Comparison of ENCODE assay signal across 10 mouse cellular contexts in genomic region chr9:22069881-22070553, GRCm38 (mm10). TPM values are rescaled to one million over a fixed set of nuclear protein-coding genes. Genes with fewer than 3 reads are reported as not detected.
A peak's percentile ranks its signal among the peaks of the same experiment; 100 is the strongest.
DNase-seq lines count a peak whose midpoint lies in the region; ATAC-seq and TF ChIP-seq lines count a peak whose summit lies in the region.
"Had no signal": no experiment of that assay in that cellular context is flagged by ENCODE, and none has a peak within 500 bp of the region (broad histone marks: within the 10 kb centered on the region; RNA-seq: fewer than 3 reads in every experiment).

No protein-coding gene starts in this region.

- peak overlapping the region; percentile 73 for H3K9ac ChIP-seq in heart, embryonic 13.5 days
- no peak overlapping the region for H3K9ac ChIP-seq in hindbrain, embryonic 11.5 days (ENCODE audit: low read depth, low read length)
- H3K9ac ChIP-seq in midbrain, embryonic 13.5 days (replicated peaks): peak overlapping the region; percentile 91

- peak overlapping the region; percentile 77 for H3K4me3 ChIP-seq in heart, embryonic 13.5 days
- peak overlapping the region; percentile 55 for H3K4me3 ChIP-seq in bone marrow macrophage, adult 2 months (ENCODE audit: insufficient read depth, low read length)
- peak overlapping the region; percentile 72 for H3K4me3 ChIP-seq in hindbrain, embryonic 11.5 days (ENCODE audit: low read depth, low read length)
- peak overlapping the region; percentile 82 for H3K4me3 ChIP-seq in midbrain, embryonic 13.5 days (replicated peaks)

- peak overlapping the region; percentile 99 for H3K27ac ChIP-seq in heart, embryonic 13.5 days (replicated peaks)
- H3K27ac ChIP-seq in bone marrow macrophage, adult 2 months (ENCODE audit: insufficient read depth, low read depth, low read length): no peak overlapping the region
- no peak overlapping the region for H3K27ac ChIP-seq in hindbrain, embryonic 11.5 days (ENCODE audit: low read depth, low read length)
- H3K27ac ChIP-seq in midbrain, embryonic 13.5 days: peak overlapping the region; percentile 96; the same call in 1 of the 2 replicates

- no peaks in the 10 kb centered on the region for H3K27me3 ChIP-seq in heart, embryonic 13.5 days (replicated peaks)
- H3K27me3 ChIP-seq in hindbrain, embryonic 11.5 days (ENCODE audit: control insufficient read depth, insufficient read depth, low read length): no peaks in the 10 kb centered on the region
- H3K27me3 ChIP-seq in midbrain, embryonic 13.5 days: no peaks in the 10 kb centered on the region

- H3K9me3 ChIP-seq in heart, embryonic 13.5 days: no peaks in the 10 kb centered on the region
- no peaks in the 10 kb centered on the region for H3K9me3 ChIP-seq in hindbrain, embryonic 11.5 days (ENCODE audit: control insufficient read depth, low read length)
- no peaks in the 10 kb centered on the region for H3K9me3 ChIP-seq in midbrain, embryonic 13.5 days

- 66% methylated on average over 4 of the region's 4 CpGs for WGBS in heart, embryonic 13.5 days
- WGBS in hindbrain, embryonic 11.5 days: 68% methylated on average over 4 of the region's 4 CpGs
- WGBS in midbrain, embryonic 13.5 days: 65% methylated on average over 4 of the region's 4 CpGs

- no peak for ATAC-seq in heart, embryonic 13.5 days (ENCODE audit: extremely low read depth, insufficient number of reproducible peaks, low FRiP score, low TSS enrichment)
- peak; percentile 15; the same call in 1 of the 2 replicates for ATAC-seq in hindbrain, embryonic 11.5 days (ENCODE audit: low FRiP score)
- no peak; the same call in 1 of the 2 replicates for ATAC-seq in midbrain, embryonic 13.5 days

- intact Hi-C loops in heart, postnatal 10 days (cut with DNase I): loop anchor here (10.0 kb wide), 1 partner anchor 335 kb away; no protein-coding TSS in a partner anchor
- intact Hi-C loops in left cerebral cortex, postnatal 4 days (cut with DNase I): no loop called here

- H3K4me1 ChIP-seq in heart, embryonic 13.5 days: peaks cover 11% of the 10 kb centered on the region
- H3K4me1 ChIP-seq in bone marrow macrophage, adult 2 months (ENCODE audit: control insufficient read depth, insufficient read depth, low read length): no peaks in the 10 kb centered on the region; the same call in 1 of the 2 replicates
- peaks cover 2% of the 10 kb centered on the region; the same call in 1 of the 2 replicates for H3K4me1 ChIP-seq in hindbrain, embryonic 11.5 days (replicated peaks; ENCODE audit: control insufficient read depth, insufficient read depth, low read length)
- peaks cover 17% of the 10 kb centered on the region for H3K4me1 ChIP-seq in midbrain, embryonic 13.5 days (replicated peaks)

- peak overlapping the region; percentile 70 for H3K4me2 ChIP-seq in heart, embryonic 13.5 days
- H3K4me2 ChIP-seq in hindbrain, embryonic 11.5 days (replicated peaks; ENCODE audit: low read depth, low read length): peak overlapping the region; percentile 45
- H3K4me2 ChIP-seq in midbrain, embryonic 13.5 days (replicated peaks): peak overlapping the region; percentile 61

- no peak for TF ChIP-seq POLR2A in bone marrow macrophage, adult 2 months (IDR thresholded peaks at IDR 0.05; ENCODE audit: borderline replicate concordance, low read depth, low read length)

- TF ChIP-seq CTCF in bone marrow macrophage, adult 2 months (IDR thresholded peaks at IDR 0.05; ENCODE audit: low read depth, low read length): no peak

- H3K36me3 ChIP-seq in heart, embryonic 13.5 days: peaks cover 60% of the 10 kb centered on the region
- peaks cover 6% of the 10 kb centered on the region; the same call in 1 of the 2 replicates for H3K36me3 ChIP-seq in hindbrain, embryonic 11.5 days (ENCODE audit: control insufficient read depth, insufficient read depth, low read length)
- H3K36me3 ChIP-seq in midbrain, embryonic 13.5 days: peaks cover 58% of the 10 kb centered on the region

- no peak for DNase-seq in heart, postnatal 10 days
- DNase-seq in hindbrain, embryonic 11.5 days (ENCODE audit: low spot score): no peak
- DNase-seq in left cerebral cortex, postnatal 4 days: no peak
- no peak for DNase-seq in layer of hippocampus, postnatal 36 days
- DNase-seq in urinary bladder, postnatal 25 days (ENCODE audit: low spot score): no peak

RNA-seq across cellular contexts. Expression of gene Gm49318, which starts 1.0 kb away (rescaled TPM):
- not detected in 2 replicates for polyA plus RNA-seq in heart, embryonic 13.5 days (2015; fragmentation: Nextera tagmentation; extraction: Ambion mirVana)
- total RNA-seq in heart, postnatal 10 days (2021): under 1 TPM in 1 of 2 experiments, not detected in 1; 0.64 TPM
- polyA plus RNA-seq in bone marrow macrophage, adult 2 months (2012; ENCODE audit: insufficient read depth, insufficient read length, missing spikeins): not detected in 2 replicates
- 0.56 TPM in 1 of 2 replicates, not detected in the other for polyA plus RNA-seq in hindbrain, embryonic 11.5 days (2014; fragmentation: Nextera tagmentation; extraction: Ambion mirVana)
- not detected in 2 replicates for polyA plus RNA-seq in midbrain, embryonic 13.5 days (2015; fragmentation: Nextera tagmentation; extraction: Ambion mirVana)
- total RNA-seq in left cerebral cortex, postnatal 4 days (2021): not detected
- 1 to 10 TPM; 3.1 to 4.5 TPM for total RNA-seq in layer of hippocampus, postnatal 36 days (2021)
- polyA plus RNA-seq: gonadal fat pad, adult 2 months; urinary bladder, adult 2 months had no signal

RNA-seq across cellular contexts. Expression of gene Zfp653, which starts 1.2 kb away (rescaled TPM):
- 9.5 TPM in 2 replicates for polyA plus RNA-seq in heart, embryonic 13.5 days (2015; fragmentation: Nextera tagmentation; extraction: Ambion mirVana)
- 1 to 10 TPM; 5.9 to 7.3 TPM for total RNA-seq in heart, postnatal 10 days (2021)
- 9.5 and 10.3 TPM in 2 replicates for polyA plus RNA-seq in bone marrow macrophage, adult 2 months (2012; ENCODE audit: insufficient read depth, insufficient read length, missing spikeins)
- 8.1 and 9.2 TPM in 2 replicates for polyA plus RNA-seq in hindbrain, embryonic 11.5 days (2014; fragmentation: Nextera tagmentation; extraction: Ambion mirVana)
- 17.7 and 19.8 TPM in 2 replicates for polyA plus RNA-seq in midbrain, embryonic 13.5 days (2015; fragmentation: Nextera tagmentation; extraction: Ambion mirVana)
- total RNA-seq in left cerebral cortex, postnatal 4 days (2021): 10 to 100 TPM; 28.6 to 30.1 TPM
- total RNA-seq in layer of hippocampus, postnatal 36 days (2021): 10 to 100 TPM; 20.8 to 23.6 TPM

RNA-seq across cellular contexts. Expression of gene Ecsit, which starts 15.2 kb away (rescaled TPM):
- 49.5 and 53.7 TPM in 2 replicates for polyA plus RNA-seq in heart, embryonic 13.5 days (2015; fragmentation: Nextera tagmentation; extraction: Ambion mirVana)
- 10 to 100 TPM; 79.0 to 82.6 TPM for total RNA-seq in heart, postnatal 10 days (2021)
- 5.7 and 7.0 TPM in 2 replicates for polyA plus RNA-seq in bone marrow macrophage, adult 2 months (2012; ENCODE audit: insufficient read depth, insufficient read length, missing spikeins)
- polyA plus RNA-seq in hindbrain, embryonic 11.5 days (2014; fragmentation: Nextera tagmentation; extraction: Ambion mirVana): 32.4 and 38.4 TPM in 2 replicates
- 44.3 and 50.3 TPM in 2 replicates for polyA plus RNA-seq in midbrain, embryonic 13.5 days (2015; fragmentation: Nextera tagmentation; extraction: Ambion mirVana)
- 10 to 100 TPM; 43.2 to 44.6 TPM for total RNA-seq in left cerebral cortex, postnatal 4 days (2021)
- 10 to 100 TPM; 42.2 to 46.3 TPM for total RNA-seq in layer of hippocampus, postnatal 36 days (2021)

RNA-seq across cellular contexts. Expression of gene Elavl3, which starts 18.2 kb away (rescaled TPM):
- polyA plus RNA-seq in heart, embryonic 13.5 days (2015; fragmentation: Nextera tagmentation; extraction: Ambion mirVana): 0.28 and 0.41 TPM in 2 replicates
- total RNA-seq in heart, postnatal 10 days (2021): under 1 TPM; 0.26 to 0.47 TPM
- 0.19 TPM in 1 of 2 replicates, not detected in the other for polyA plus RNA-seq in bone marrow macrophage, adult 2 months (2012; ENCODE audit: insufficient read depth, insufficient read length, missing spikeins)
- polyA plus RNA-seq in hindbrain, embryonic 11.5 days (2014; fragmentation: Nextera tagmentation; extraction: Ambion mirVana): 72.9 and 85.2 TPM in 2 replicates
- 84.4 and 89.4 TPM in 2 replicates for polyA plus RNA-seq in midbrain, embryonic 13.5 days (2015; fragmentation: Nextera tagmentation; extraction: Ambion mirVana)
- total RNA-seq in left cerebral cortex, postnatal 4 days (2021): 100 to 1,000 TPM; 365 to 366 TPM
- total RNA-seq in layer of hippocampus, postnatal 36 days (2021): 100 to 1,000 TPM; 172 to 175 TPM

RNA-seq across cellular contexts. Expression of gene Cnn1, which starts 29.0 kb away (rescaled TPM):
- polyA plus RNA-seq in heart, embryonic 13.5 days (2015; fragmentation: Nextera tagmentation; extraction: Ambion mirVana): 250 and 292 TPM in 2 replicates
- 1 to 10 TPM; 8.2 to 9.7 TPM for total RNA-seq in heart, postnatal 10 days (2021)
- polyA plus RNA-seq in bone marrow macrophage, adult 2 months (2012; ENCODE audit: insufficient read depth, insufficient read length, missing spikeins): 1.6 and 1.9 TPM in 2 replicates
- polyA plus RNA-seq in hindbrain, embryonic 11.5 days (2014; fragmentation: Nextera tagmentation; extraction: Ambion mirVana): 1.8 and 2.1 TPM in 2 replicates
- 1.7 and 2.0 TPM in 2 replicates for polyA plus RNA-seq in midbrain, embryonic 13.5 days (2015; fragmentation: Nextera tagmentation; extraction: Ambion mirVana)
- total RNA-seq in left cerebral cortex, postnatal 4 days (2021): under 1 TPM in 1 of 2 experiments, not detected in 1; 0.44 TPM
- under 1 TPM; 0.55 to 0.61 TPM for total RNA-seq in layer of hippocampus, postnatal 36 days (2021)

Comparison
In these comparisons a context has a peak if more than half of its experiments do, and no peak if none do; other contexts are left out.
1. H3K27ac ChIP-seq: peak in heart, embryonic 13.5 days (single experiment) and midbrain, embryonic 13.5 days (single experiment); none in bone marrow macrophage, adult 2 months (single experiment) and hindbrain, embryonic 11.5 days (single experiment).
2. Peak in every context shown above with its lines, with median percentiles within 50 percentile points of each other: H3K4me2 ChIP-seq and H3K4me3 ChIP-seq.